Mouse (Mus musculus): ENCODE data around the gene Ccdc91.

The Ccdc91 gene

GRCm38 (mm10) chr6:147475727-147476613, at the start of gene Ccdc91:
Gene Ccdc91 (plus strand): TSS chr6:147475828.
- peak; percentile 92 for DNase-seq (ENCODE audit: low spot score)

GRCm38 (mm10) chr6:147426927-147427487, 48.6 kb upstream of the Ccdc91 start:
- DNase-seq (ENCODE audit: low spot score): no peak

DNA sequence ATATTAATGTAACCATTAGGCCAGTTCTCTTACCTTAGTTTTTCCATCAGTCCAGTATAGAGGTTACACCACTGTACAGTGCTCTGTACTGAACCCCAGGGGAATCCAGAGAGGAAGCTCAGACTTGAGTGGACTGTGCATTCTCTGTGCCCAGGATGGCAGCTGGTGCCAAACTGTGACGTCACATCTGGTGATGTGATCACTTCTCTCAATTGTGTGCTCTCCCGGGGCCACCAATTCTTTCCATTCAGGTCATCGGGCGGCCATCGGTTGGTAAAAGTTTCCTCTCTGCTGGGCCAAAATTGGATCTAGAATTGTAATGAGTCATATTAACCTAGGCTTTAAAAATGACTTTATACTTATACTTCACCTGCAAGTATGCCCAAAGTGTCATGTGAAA, 19.9 kb upstream of the Ccdc91 start:
- DNase-seq (ENCODE audit: low spot score): peak; percentile 51

- no peak for DNase-seq (ENCODE audit: low spot score)
Measured at GRCm38 (mm10) chr6:147458637-147459301, 16.9 kb upstream of the Ccdc91 start.

DNA sequence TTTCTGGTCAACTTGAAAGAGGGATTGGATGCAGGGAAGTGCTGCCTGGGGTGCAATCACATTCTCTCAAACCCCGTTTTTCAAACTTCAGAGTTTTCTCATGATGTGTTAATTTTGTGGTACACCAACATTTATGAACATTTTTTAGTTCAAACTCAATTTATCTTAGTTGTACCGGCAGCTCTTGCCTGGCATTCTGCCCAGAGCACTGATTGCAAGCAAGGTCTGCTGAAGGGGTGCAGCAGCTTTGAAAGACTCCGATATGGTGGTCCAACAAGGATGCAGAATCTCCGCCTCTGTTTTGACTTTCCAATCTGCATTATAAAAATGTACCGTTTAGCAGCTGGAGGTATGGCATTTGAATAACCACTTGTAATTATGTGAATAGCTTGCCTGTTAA, 5.6 kb upstream of the Ccdc91 start:
- no peak for DNase-seq (ENCODE audit: low spot score)

DNA sequence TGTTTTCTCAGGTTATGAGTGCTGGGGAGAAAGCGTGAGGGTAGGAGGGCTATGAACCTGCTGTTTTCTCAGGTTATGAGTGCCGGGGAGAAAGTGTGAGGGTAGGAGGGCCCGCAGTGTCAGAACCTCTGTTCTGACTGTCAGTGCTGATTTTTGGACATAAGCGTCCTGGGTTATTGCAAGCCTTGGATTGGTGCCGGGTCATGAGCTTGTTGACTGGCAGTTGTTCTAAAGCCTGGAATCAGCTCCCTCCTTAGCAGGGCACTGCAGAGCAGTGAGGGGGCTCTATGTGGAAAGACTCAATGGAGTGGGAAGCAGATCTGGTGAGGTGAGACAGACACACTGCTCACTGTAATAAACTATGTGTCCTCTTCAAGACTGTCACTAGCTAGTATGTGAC, 5.5 kb downstream of the Ccdc91 start:
- no peak for DNase-seq (ENCODE audit: low spot score)

DNA sequence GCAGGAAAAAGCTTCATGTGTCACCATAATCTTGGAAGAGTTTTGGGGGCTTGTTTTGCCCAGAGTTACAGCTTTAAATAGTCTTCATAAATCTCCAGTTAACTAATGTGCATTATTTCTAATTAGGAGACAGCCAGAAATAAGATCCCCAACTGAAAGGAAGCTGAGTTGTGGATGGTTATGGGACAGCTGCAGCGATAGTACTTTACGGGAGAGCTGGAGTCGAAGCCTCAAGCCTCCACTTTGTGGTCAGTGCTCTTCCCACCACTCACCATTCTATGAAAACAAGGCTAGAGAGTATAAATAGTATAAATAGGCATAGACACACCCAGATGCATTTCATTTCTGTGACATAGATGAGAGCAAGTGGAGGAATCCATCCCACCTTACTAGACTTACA, 14.5 kb downstream of the Ccdc91 start:
- no peak for DNase-seq (ENCODE audit: low spot score)

DNA sequence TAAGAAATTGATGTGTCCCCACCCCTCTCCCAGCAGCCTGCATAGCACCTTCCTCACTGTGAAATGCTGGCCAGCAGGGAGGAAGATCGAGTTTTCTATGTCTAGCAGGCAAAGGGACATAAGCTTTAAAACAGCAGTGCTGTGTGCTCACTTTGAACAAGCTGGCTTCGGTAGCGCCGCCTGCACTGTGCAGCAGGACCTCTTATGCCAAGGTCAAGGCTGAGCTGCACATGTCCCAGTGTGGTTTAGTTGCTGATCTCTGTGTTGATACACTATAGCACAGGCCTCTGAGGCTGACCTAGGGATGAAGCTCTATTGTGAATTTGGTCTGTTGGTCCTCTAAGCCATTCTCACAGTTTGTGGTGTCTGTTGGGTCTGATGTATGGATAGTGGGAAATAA, 16.9 kb downstream of the Ccdc91 start:
- no peak for DNase-seq (ENCODE audit: low spot score)

DNA sequence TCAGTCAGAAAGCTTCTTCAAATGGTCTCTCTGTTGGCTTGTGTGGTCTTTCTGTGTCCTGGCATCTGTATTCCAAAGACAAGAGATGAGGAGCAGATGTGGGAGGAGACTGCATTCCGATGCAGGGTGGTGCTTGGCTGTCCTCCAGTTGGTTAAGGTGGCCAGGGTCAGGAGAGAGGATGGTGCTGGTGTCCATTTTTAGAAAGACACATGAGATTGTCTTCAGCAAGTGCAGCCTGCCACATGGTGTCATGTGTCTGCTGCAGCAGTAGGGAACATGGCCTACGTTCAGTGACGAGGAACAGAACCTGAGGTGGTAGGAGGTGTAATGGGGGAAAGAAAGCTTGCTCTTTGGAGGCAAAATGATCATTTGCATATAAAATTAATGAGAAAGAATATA, 25.8 kb downstream of the Ccdc91 start:
- DNase-seq (ENCODE audit: low spot score): no peak

GRCm38 (mm10) chr6:147506074-147506473, 30.4 kb downstream of the Ccdc91 start:
- no peak for DNase-seq (ENCODE audit: low spot score)

- DNase-seq (ENCODE audit: low spot score): no peak
Measured at GRCm38 (mm10) chr6:147506496-147506895, 30.9 kb downstream of the Ccdc91 start.

GRCm38 (mm10) chr6:147507186-147507585, 31.6 kb downstream of the Ccdc91 start:
- no peak for DNase-seq (ENCODE audit: low spot score)

- no peak for DNase-seq (ENCODE audit: low spot score)
Measured at GRCm38 (mm10) chr6:147510516-147510915, 34.9 kb downstream of the Ccdc91 start.

- no peak for DNase-seq (ENCODE audit: low spot score)
Measured at GRCm38 (mm10) chr6:147517909-147518308, 42.3 kb downstream of the Ccdc91 start.

- no peak for DNase-seq (ENCODE audit: low spot score)
Measured at GRCm38 (mm10) chr6:147525236-147525635, 49.6 kb downstream of the Ccdc91 start.

DNA sequence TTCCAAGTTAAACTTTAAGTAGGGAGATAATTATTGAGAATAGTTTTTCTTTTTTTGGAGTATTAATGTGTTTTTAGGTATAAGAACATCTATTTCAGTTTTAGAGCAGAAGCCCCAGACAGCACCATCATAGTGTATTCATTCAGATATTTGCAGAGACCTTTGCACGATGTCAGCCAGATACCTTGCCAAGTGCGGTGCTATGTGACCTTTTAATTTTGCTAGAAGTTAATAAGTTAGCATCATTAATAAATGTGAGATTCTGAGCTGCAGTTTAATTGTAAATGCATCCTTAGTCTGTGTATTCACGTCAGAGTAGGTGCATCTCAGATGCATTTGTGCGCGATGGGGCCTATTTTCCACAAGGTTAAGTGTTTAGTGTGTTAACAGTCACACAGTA, 59.3 kb downstream of the Ccdc91 start:
- DNase-seq (ENCODE audit: low spot score): no peak

DNA sequence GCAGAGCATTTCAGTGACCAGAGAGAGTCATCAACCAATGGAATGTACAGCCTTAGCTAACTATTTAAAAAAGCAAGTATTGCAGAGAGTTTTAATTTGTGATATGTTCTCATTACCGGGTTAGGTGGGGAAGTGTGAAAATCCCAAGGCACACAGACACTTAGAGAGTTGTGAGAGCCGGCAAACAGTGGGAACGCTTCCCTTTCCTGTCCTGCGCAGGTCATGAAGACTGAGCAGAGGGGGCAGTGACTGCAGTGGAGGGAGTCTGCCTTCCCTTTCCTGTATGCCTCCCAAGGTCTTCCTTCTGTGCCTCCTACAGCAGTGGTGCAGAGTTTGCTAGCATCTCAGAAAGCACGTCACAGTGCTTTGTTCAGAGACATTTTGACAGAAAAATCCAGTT, 62.6 kb downstream of the Ccdc91 start:
- DNase-seq (ENCODE audit: low spot score): no peak

DNA sequence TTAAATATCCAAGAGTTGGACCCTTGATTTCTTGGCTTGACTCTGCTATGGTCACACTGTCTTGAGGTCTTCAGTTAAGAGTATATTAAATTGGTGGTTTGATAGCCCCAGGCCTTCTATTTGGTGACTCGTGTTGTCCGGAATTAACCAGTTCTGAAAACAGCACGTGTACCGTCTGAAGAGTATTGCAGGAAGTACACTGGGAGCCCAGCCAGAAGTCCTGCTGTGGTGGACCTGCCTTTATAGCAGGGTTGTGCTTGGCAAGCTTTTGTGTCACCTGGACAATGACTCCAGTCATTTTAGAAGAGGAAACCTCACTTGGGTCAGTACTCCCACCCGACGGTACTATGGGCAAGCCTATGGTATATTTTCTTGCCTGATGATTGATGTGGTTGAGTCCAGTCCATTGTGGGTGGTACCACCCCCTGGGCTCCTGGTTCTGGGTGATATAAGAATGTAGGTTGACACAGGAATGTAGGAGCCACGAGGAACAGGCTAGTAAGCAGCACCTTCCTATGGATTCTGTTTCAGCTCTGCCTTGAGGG, 63.5 kb downstream of the Ccdc91 start:
- no peak for DNase-seq (ENCODE audit: low spot score)

DNA sequence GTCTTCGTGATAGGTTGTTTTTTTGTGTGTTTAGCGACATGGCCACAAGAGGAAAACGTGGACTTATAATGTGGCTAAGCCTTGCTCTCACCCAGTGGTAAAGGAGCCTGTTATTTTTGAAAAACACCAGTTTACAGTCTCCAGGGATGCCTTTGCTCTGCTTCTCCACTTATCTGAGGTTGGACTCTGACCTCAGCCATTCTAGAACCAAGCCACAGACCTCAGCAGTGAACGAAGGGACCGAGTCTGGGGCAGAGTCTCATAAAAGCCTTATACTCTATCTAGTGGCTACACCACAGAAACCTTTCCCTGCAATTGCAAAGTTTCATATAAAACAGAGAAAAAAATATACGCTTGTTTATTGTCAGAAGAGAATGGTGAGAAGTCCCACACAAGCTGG, 65.3 kb downstream of the Ccdc91 start:
- DNase-seq (ENCODE audit: low spot score): no peak

- DNase-seq (ENCODE audit: low spot score): no peak
Measured at GRCm38 (mm10) chr6:147555591-147555990, 80.0 kb downstream of the Ccdc91 start.

DNA sequence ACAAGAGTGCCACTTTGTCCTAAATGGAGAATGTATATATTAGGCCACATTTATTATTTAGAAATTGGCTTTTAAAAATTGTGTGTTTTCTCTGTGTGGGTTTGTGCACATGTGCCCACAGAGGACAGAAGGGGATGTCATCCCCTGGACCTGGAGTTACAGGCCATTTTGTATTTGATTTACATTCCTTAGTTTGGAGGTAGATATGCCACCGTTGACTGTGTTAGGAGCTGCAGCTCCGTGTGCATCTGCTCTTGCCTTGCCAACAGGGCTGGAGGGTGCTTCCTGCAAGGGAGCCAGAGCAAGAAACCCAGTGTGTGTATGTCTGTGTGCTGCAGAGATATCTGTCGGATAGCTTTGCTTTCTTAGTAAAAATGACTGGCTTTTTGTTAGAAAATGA, 83.7 kb downstream of the Ccdc91 start:
- DNase-seq (ENCODE audit: low spot score): no peak

DNA sequence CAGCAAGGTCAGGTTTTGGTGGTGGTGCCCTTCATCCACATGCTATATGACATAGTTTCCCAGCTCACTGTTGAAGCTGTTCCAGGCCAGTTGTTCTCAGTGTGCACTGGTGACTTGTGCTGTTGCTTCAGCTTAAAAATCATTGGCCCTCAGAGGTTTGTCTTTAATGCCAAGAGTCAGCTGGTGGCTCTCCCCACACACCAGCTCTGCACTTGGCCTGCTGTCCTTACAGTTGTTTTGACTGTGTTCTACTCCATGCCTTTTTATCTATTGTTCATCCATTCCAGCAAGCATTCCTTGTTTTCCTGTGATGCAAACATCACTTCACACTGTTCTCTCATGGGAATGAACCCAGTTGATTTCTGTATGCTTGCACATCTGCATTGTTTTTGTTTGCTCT, 84.8 kb downstream of the Ccdc91 start:
- DNase-seq (ENCODE audit: low spot score): no peak

DNA sequence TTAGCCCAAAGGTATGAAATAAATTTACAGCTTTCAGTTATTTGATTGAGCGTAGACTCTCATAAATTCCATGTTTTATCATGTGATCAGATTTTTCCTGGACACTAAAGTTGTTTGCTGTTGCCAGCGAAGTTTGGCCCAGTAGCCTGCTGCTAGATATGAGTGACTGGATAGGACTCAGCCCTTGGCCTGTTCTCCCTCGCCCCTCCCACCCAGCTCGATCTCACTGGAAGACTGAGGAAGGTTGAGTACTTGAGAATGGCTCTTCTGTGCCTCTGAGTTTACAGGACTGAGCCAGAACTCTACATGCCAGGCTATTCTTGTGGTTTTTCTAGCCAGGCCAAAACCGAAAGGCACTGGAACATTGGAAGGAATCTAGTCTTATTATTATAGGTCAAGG, 93.6 kb downstream of the Ccdc91 start:
- DNase-seq (ENCODE audit: low spot score): peak; percentile 66

Data from lung, postnatal 25 days (tissue).